Comparison of ENCODE assay signal across 30 mouse cellular contexts in the genomic region with DNA sequence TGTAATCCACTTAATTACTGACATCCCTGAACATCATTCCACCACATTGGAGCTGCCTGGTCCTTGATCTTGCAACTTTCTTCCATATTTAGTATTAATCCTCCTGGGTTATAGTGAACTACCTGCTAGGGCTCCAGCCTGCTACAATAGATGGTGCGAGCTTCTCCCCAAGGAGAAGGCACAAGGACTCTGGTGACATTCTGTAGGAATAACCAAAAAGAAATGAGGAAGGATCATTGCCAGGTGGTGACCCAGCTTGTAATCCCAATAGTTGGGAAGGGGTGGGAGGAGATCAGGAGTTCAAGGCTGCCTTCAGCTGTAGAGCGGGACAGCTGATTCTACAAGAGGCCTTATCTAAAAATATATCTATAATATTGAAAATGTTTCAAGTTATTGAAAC.
"Had no signal": no experiment of that assay in that cellular context is flagged by ENCODE, and none has a peak within 500 bp of the region (broad histone marks: within the 10 kb centered on the region; RNA-seq: fewer than 3 reads in every experiment).

No protein-coding gene starts in this region.

- H3K4me3 ChIP-seq: heart, embryonic 12.5 days; heart, embryonic 13.5 days; heart, embryonic 15.5 days; hindbrain, embryonic 10.5 days; hindbrain, embryonic 12.5 days; hindbrain, embryonic 13.5 days; hindbrain, embryonic 15.5 days; intestine, embryonic 15.5 days; kidney, embryonic 15.5 days; layer of hippocampus, adult 2 months; left cerebral cortex, adult 2 months had no signal

- H3K27ac ChIP-seq: heart, embryonic 15.5 days; hindbrain, embryonic 10.5 days; hindbrain, embryonic 12.5 days; hindbrain, embryonic 13.5 days; hindbrain, embryonic 14.5 days; hindbrain, embryonic 15.5 days; hindbrain, postnatal 0 days; intestine, embryonic 15.5 days; kidney, embryonic 15.5 days; kidney, postnatal 0 days; layer of hippocampus, adult 2 months; left cerebral cortex, adult 2 months had no signal

- H3K9me3 ChIP-seq: heart, embryonic 12.5 days; heart, embryonic 13.5 days; heart, embryonic 15.5 days; hindbrain, embryonic 10.5 days; hindbrain, embryonic 12.5 days; hindbrain, embryonic 13.5 days; hindbrain, embryonic 15.5 days; intestine, embryonic 15.5 days; kidney, embryonic 15.5 days had no signal

- H3K27me3 ChIP-seq: heart, embryonic 12.5 days; heart, embryonic 13.5 days; heart, embryonic 15.5 days; hindbrain, embryonic 12.5 days; hindbrain, embryonic 13.5 days; hindbrain, embryonic 15.5 days; intestine, embryonic 15.5 days; kidney, embryonic 15.5 days had no signal

- DNase-seq: heart, postnatal 10 days; heart, postnatal 14 days; heart, postnatal 36 days; heart, postnatal 4 days; kidney, adult 11 months; kidney, adult 18-20 months; kidney, adult 2 months; kidney, adult 8-10 months; kidney, adult 9 months; kidney, postnatal 10 days; kidney, postnatal 14 days; kidney, postnatal 25 days; kidney, postnatal 36 days; kidney, postnatal 4 days; layer of hippocampus, adult 9-11 months; layer of hippocampus, postnatal 36 days had no signal

- H3K36me3 ChIP-seq: heart, embryonic 15.5 days; hindbrain, embryonic 12.5 days; hindbrain, embryonic 13.5 days; hindbrain, embryonic 15.5 days; intestine, embryonic 15.5 days had no signal
